Mouse (Mus musculus) thymus, adult 2 months (tissue): ENCODE measurements around the gene Fam53b.

Experiments used
- CTCF ChIP-seq: fragments of 200-500 bp; IDR thresholded peaks from 2 replicates; pipeline ENCODE4 v1.5.1; 2012; ENCODE audit warnings: mild to moderate bottlenecking, control low read depth, low read length, moderate library complexity, borderline replicate concordance; ENCODE audit not compliant: control insufficient read depth, poor library complexity, insufficient read depth; ENCODE audit errors: extremely low read depth
- POLR2A ChIP-seq: fragments of 200-500 bp; IDR thresholded peaks from 2 replicates; pipeline ENCODE4 v1.6.1; 2012; ENCODE audit warnings: mild to moderate bottlenecking, low read length, control low read depth, moderate library complexity; ENCODE audit not compliant: control insufficient read depth, poor library complexity, insufficient read depth; ENCODE audit errors: extremely low read depth

DNA sequence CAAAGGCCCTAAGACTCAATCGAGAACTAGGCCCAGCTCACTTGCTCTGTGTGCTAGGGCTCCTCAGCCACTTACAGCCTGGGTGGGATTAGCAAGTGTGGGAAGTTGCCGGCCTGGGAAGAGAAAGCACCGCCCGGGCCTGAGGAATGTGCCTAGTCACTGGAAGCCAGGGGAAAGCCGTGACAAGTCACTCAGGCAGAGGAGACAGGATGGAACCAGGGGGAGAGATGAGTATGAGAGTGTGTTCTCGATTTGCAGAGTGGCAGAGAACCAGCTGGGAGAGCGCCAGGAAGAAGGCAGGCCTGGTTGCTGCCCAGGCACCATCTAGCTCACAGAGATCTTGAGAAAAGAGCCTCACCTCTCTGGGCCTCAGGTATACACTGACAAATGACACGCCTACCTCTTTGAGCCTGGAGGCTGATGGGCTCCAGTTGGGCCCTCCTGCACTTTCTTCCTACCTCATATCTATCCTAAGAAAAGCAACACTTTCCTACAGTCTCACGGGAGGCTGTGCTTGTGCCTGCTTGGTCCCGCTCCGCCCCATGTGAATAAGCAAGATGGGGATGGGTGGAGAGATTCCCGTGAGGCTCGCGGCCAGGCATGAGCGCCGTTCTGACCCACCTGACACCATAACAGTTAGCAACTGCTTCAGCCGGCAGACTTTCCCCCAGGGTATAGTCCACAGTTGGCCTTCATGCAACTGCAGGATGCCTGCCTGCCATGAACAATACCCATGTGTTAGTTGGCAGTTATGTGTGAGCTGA lies 77.4 kb downstream of the Fam53b start:
- TF ChIP-seq CTCF (no peak), POLR2A (no peak)
